ENCODE assay signal across 7 mouse cellular contexts in the genomic region with DNA sequence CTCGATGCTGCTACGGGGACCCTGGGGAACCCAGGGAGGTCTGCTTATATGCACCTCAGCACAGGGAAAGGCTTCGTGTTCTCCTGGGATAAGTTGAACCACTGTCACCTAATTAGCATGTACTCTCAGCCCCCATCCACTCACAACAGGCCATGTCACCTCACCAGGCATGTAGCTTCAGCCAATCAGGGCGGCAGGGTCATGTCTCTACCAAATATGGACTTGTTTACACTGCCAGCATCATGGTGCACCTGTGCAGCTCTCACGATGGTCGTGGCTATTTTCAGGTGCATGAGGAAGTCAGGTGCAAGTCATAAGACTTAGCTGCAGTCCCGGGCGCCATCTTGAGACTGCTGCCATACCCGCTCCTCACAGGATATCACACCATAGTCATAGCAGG. TPM values are rescaled to one million over a fixed set of nuclear protein-coding genes. Genes with fewer than 3 reads are reported as not detected.
DNase-seq lines count a peak whose midpoint lies in the region; ATAC-seq and TF ChIP-seq lines count a peak whose summit lies in the region.
"Not testable (repeated sequence)": the region's sequence is repeated elsewhere in the genome, so short reads cannot be mapped to it uniquely, and the experiment has no call there.

TSS of gene Celf2 (minus strand) at position 101 of the 400 bp plus-strand sequence.

- not testable (repeated sequence) for H3K9ac ChIP-seq in forebrain, embryonic 13.5 days; hindbrain, embryonic 15.5 days; liver, postnatal 0 days (replicated peaks)

- not testable (repeated sequence) for H3K79me2 ChIP-seq in myocyte (ENCODE audit: control insufficient read depth, insufficient read depth)

- not testable (repeated sequence) for H3K4me3 ChIP-seq in bone marrow, adult 2 months (replicated peaks; ENCODE audit: control insufficient read depth, low read depth, low read length); forebrain, embryonic 13.5 days; heart, embryonic 10.5 days; hindbrain, embryonic 15.5 days; liver, postnatal 0 days (ENCODE audit: low read depth, low read length); myocyte

- H3K27me3 ChIP-seq in forebrain, embryonic 13.5 days; heart, embryonic 10.5 days (ENCODE audit: insufficient read depth, poor library complexity, severe bottlenecking); hindbrain, embryonic 15.5 days; liver, postnatal 0 days (ENCODE audit: insufficient read depth, low read length); myocyte (ENCODE audit: control insufficient read depth, insufficient read depth, insufficient read length): not testable (repeated sequence)

- not testable (repeated sequence) for H3K4me1 ChIP-seq in bone marrow, adult 2 months (ENCODE audit: control insufficient read depth, insufficient read depth, low read length); forebrain, embryonic 13.5 days; heart, embryonic 10.5 days; hindbrain, embryonic 15.5 days (replicated peaks); liver, postnatal 0 days (ENCODE audit: insufficient read depth)

- H3K4me2 ChIP-seq in forebrain, embryonic 13.5 days; hindbrain, embryonic 15.5 days; liver, postnatal 0 days (ENCODE audit: low read depth, low read length); myocyte (ENCODE audit: low read depth): not testable (repeated sequence)

- TF ChIP-seq EP300 in liver, postnatal 0 days (IDR thresholded peaks at IDR 0.05; ENCODE audit: low read depth), result not testable (repeated sequence)

- H3ac ChIP-seq in myocyte (ENCODE audit: control insufficient read depth, insufficient read length), result not testable (repeated sequence)

- not testable (repeated sequence) for ATAC-seq in forebrain, embryonic 13.5 days; hindbrain, embryonic 15.5 days (ENCODE audit: low FRiP score, low read depth); liver, postnatal 0 days

- not testable (repeated sequence) for H3K9me3 ChIP-seq in forebrain, embryonic 13.5 days (replicated peaks); heart, embryonic 10.5 days; hindbrain, embryonic 15.5 days; liver, postnatal 0 days (ENCODE audit: low read length)

- not testable (repeated sequence) for DNase-seq in heart, embryonic 10.5 days (ENCODE audit: low spot score); layer of hippocampus, postnatal 36 days; liver, postnatal 0 days

- not testable (repeated sequence) for TF ChIP-seq POLR2A in bone marrow, adult 2 months (IDR thresholded peaks at IDR 0.05; ENCODE audit: borderline replicate concordance, control insufficient read depth, low read depth, low read length); myocyte (IDR thresholded peaks at IDR 0.05; ENCODE audit: insufficient read length, low read depth)

- TF ChIP-seq CTCF in bone marrow, adult 2 months (IDR thresholded peaks at IDR 0.05; ENCODE audit: control insufficient read depth, insufficient read depth, low read length); liver, postnatal 0 days (IDR thresholded peaks at IDR 0.05; ENCODE audit: low read depth): not testable (repeated sequence)

- WGBS in bone marrow, adult 2 months, result 72% methylated on average over 9 of the region's 9 CpGs
- 93% methylated on average over 9 of the region's 9 CpGs for WGBS in forebrain, embryonic 13.5 days
- 85% methylated on average over 9 of the region's 9 CpGs for WGBS in heart, embryonic 10.5 days
- WGBS in hindbrain, embryonic 15.5 days, result 96% methylated on average over 9 of the region's 9 CpGs
- whole genome bisulfite sequencing in liver, postnatal 0 days (ENCODE audit: insufficient replicate concordance), result 77% methylated on average over 9 of the region's 9 CpGs

- not testable (repeated sequence) for H3K27ac ChIP-seq in bone marrow, adult 2 months (ENCODE audit: control insufficient read depth, insufficient read depth, low read depth, low read length, poor library complexity); forebrain, embryonic 13.5 days; heart, embryonic 10.5 days; hindbrain, embryonic 15.5 days (replicated peaks); liver, postnatal 0 days (ENCODE audit: low read depth)

- H3K36me3 ChIP-seq in forebrain, embryonic 13.5 days (ENCODE audit: poor library complexity, severe bottlenecking); heart, embryonic 10.5 days; hindbrain, embryonic 15.5 days; liver, postnatal 0 days (replicated peaks; ENCODE audit: insufficient read depth, low read length); myocyte (ENCODE audit: control insufficient read depth, insufficient read depth): not testable (repeated sequence)

RNA-seq across cellular contexts. Expression of gene Celf2, which starts in this region (rescaled TPM):
- 19.1 and 35.9 TPM in 2 replicates for polyA plus RNA-seq in bone marrow, adult 2 months (2011; ENCODE audit: insufficient read depth, insufficient read length, low replicate concordance, missing spikeins)
- polyA plus RNA-seq in forebrain, embryonic 13.5 days (2015; fragmentation: Nextera tagmentation; extraction: Ambion mirVana), result 226 and 231 TPM in 2 replicates
- 38.2 and 53.8 TPM in 2 replicates for polyA plus RNA-seq in heart, embryonic 10.5 days (2016; fragmentation: Nextera tagmentation; extraction: Ambion mirVana)
- polyA plus RNA-seq in hindbrain, embryonic 15.5 days (2015; fragmentation: Nextera tagmentation; extraction: Ambion mirVana), result 150 and 164 TPM in 2 replicates
- total RNA-seq in layer of hippocampus, postnatal 36 days (2021), result 100 to 1,000 TPM; 486 to 531 TPM
- polyA plus RNA-seq in liver, postnatal 0 days (2015; fragmentation: Nextera tagmentation; extraction: Ambion mirVana), result 11.6 and 13.5 TPM in 2 replicates
- 30.1 TPM for polyA plus RNA-seq in myocyte (2012; fragmentation: generic; extraction: Trizol)
